Mouse (Mus musculus) cortical plate, adult 2 months (tissue): ENCODE data around the gene Dlk2.

Experiments
- CTCF ChIP-seq: fragments of 200-500 bp; IDR thresholded peaks from 2 replicates; pipeline ENCODE4 v1.5.1; 2011; ENCODE audit warnings: mild to moderate bottlenecking, control low read depth, low read length; ENCODE audit not compliant: insufficient read depth; ENCODE audit errors: extremely low read depth
- POLR2A ChIP-seq: fragments of 200-500 bp; IDR thresholded peaks from 2 replicates; pipeline ENCODE4 v1.6.1; 2011; ENCODE audit warnings: mild to moderate bottlenecking, low read length, control low read depth; ENCODE audit not compliant: insufficient read depth; ENCODE audit errors: extremely low read depth

GRCm38 (mm10) chr17:46313135-46313715 is 16.0 kb downstream of the Dlk2 start:
- TF ChIP-seq CTCF = no peak
- TF ChIP-seq POLR2A = no peak
